Mouse (Mus musculus) olfactory bulb, adult 2 months (tissue): ENCODE measurements at regions not wholly inside any gene's neighbourhood (a gene's known extent, or its start where the extent isn't known, plus 50 kb on each side); places are given as distances from the start of the nearest gene placed in this dataset.

Source experiments
- CTCF ChIP-seq: fragments of 200-500 bp; IDR thresholded peaks from 2 replicates; pipeline ENCODE4 v1.5.1; 2012; ENCODE audit warnings: low read depth, mild to moderate bottlenecking, low read length, moderate library complexity; ENCODE audit not compliant: insufficient read depth
- POLR2A ChIP-seq: fragments of 200-500 bp; IDR thresholded peaks from 2 replicates; pipeline ENCODE4 v1.6.1; 2012; ENCODE audit warnings: mild to moderate bottlenecking, low read depth, low read length, moderate library complexity; ENCODE audit not compliant: insufficient read depth

GRCm38 (mm10) chr1:159445465-159445864 lies 78.1 kb upstream of the Tnr start:
- no peak for TF ChIP-seq CTCF
- TF ChIP-seq POLR2A = no peak
